Mouse (Mus musculus): Measurements from ENCODE around the gene Slmap. TPM values are rescaled to one million over a fixed set of nuclear protein-coding genes. Genes with fewer than 3 reads are reported as not detected.
"Not testable (repeated sequence)": the region's sequence is repeated elsewhere in the genome, so short reads cannot be mapped to it uniquely, and the experiment has no call there.

Slmap gene
- total RNA-seq, 2 experiments from 2014 or later = 109 to 127 TPM

DNA sequence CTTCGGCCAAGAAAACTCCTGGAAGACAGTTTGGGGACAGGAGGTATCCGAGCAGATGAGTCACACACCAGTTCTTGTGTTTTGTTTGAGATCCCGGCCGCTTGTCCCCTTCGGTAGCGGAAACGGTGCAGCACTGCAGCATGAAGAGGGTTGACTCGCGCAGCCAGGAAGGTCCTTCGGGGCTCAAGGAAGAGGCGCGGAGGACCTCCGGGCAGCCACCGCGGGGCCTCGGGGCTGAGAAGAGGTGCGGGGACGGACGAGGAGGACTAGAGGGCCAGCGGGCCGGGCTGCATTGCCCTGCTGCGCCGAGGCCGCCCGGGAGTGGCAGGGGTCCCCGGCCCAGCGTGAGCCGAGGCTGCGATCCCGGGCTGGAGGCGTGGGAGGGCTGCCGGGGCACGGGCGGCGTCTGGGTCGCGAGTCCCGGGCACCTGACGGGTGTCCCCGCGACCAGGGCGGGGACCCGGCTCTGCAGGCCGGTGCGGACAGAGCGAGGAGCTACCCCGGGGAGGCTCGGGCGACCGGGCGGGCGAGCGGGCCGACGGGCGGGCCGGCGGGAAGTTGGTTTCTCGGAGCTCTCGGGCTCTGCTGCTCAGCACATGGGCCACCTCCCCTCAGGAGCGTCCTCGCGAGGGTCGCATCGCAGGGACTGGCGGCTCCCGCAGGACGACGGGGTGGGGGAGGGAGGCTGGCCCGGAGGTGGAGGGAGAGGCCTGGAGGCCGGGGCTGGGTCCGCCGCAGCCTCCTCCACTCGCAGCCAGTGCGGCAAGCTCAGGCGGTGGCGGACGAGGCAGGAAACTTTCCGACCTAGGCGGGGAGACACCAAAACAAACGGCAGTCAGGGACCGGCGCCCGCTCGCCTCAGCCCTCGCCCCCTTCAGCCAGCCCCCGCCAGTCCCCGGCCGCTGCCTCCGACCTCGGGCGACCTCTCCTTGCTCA is 642 bp downstream of the Slmap start:
- intact Hi-C loops (cut with DNase I) = loop anchor here (1.0 to 5.0 kb wide), 3 partner anchors 43 to 103 kb away; partner anchors contain the start of gene Arf4
- DNase-seq (ENCODE audit: low spot score in 2 of 2) = peak; percentile 28 to 37

DNA sequence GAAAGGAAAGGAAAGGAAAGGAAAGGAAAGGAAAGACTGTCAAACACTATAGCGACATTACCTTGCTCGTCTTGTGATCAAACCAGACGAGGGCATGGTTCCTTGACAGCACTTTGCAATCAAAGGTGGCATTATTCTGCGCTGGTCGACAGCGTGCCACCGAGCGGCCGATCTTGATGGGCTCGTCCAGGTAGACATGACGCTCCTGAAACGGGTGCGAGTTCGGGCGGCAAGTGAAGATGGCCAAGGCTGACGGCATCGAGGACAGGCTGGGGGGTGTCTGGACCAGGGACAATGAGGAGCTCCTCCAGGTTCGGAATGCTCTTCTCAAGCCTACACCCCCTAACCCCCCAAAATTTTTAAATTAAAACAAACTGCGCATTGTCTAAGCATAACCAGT is 1.5 kb downstream of the Slmap start:
- DNase-seq (ENCODE audit: low spot score in 2 of 2) = no peak
- intact Hi-C loops (cut with DNase I) = loop anchor here (5.0 kb wide), 1 partner anchor 104 kb away; the partner anchor contains the start of gene Arf4

DNA sequence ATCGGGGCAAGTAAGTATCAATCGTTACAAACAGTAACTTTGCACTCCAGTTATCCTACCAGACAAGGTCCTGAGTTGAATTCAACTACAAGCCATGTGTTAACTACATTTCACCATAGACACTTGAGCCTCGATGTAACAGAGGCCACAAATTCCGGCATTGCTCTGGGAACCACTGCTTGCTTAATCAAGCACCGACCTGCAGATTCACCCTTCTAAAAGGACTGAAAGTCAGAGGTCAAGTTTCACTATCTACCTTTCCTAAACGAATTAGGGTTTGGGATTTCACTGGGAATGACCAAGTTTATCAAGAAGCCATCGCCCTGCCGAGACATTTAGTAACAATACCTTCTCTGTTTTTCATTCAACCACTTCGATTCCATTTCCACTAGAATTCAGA is 2.0 kb downstream of the Slmap start:
- DNase-seq (ENCODE audit: low spot score in 2 of 2) = no peak
- intact Hi-C loops (cut with DNase I) = loop anchor here (5.0 kb wide), 1 partner anchor 105 kb away; the partner anchor contains the start of gene Arf4

DNA sequence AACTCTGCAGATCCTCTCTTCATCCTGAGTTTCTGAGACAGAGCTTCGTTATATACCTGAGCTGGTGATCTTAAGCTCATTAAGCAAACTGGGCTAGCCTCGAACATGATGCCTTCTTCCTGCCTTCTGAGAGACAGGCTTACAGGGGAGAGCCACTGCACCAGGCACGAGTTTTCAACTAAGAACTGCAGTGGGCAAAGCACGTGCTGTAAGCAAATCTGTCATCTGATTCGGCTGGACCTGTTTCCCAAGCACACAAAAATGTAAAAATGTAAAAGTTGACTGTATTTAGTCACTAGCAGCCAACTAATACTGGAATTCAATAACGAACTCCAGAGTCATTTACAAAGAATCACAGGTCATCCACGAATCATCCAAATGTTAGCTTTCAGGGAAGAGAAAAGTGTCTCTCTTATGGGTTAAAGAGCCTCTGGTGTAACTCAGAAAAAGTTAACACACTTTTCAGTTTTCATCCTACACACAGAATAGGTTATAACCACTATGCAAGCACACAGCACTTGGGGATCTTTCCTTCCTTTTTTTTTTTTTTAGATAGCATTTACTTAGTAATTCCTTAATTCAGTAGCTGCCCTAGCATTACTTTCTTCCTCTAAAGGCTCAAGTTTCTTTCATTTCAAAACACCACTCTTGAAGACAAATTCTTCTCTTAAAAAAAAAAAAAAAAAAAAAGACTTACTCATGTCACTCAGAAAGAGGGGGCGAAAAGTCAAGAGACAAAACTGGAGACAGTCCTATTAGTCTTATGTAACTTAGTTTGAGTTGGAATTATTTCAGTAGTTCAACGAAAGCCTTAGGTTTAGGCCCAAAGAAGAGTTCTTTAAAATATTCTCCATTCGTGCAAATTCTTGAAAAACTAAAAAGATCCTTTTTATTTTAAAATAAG is 3.1 kb downstream of the Slmap start:
- no peak for DNase-seq (ENCODE audit: low spot score in 2 of 2)
- intact Hi-C loops (cut with DNase I) = loop anchor here (5.0 kb wide), 1 partner anchor 106 kb away; the partner anchor contains the start of gene Arf4

DNA sequence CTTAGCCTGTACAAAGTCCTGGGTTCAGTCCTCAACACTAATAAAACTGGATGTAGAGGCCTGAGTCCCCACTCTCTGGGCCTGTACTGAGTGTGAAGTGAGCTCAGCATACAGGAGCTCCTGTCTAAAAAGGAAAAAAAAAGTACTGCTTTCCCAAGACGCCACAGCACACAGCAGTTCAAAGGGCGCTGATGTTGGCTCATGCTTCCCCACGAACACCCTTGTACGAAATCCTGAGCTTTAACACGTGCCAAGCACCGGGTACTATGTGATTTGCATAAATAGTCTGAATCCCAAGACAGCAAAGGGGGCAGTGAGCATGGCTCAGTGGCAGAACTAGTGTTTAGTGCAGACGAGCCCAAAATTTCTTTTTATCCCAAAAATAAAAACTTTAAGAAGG is 4.4 kb downstream of the Slmap start:
- intact Hi-C loops (cut with DNase I) = loop anchor here (5.0 kb wide), 1 partner anchor 107 kb away; the partner anchor contains the start of gene Arf4
- no peak for DNase-seq (ENCODE audit: low spot score in 2 of 2)

DNA sequence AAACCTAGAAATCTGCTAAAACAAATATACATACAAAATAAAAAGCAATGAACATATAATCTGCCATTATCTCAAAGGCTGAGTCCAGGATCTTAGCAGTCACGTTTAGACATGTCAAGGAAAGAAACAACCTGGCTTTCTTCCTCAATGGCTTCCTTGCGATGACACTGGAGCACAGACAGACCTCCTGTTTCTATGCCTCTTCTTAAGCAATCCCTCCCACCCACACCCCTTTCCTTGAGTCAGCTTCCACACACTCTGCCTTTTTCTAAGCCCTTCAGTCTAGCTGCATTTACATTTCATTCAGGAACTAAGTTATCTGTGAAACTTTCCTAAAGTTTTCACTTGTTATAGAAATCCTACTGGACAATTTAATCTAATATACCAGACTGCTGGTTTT is 6.4 kb downstream of the Slmap start:
- intact Hi-C loops (cut with DNase I) = no loop called here
- DNase-seq (ENCODE audit: low spot score in 2 of 2) = no peak

DNA sequence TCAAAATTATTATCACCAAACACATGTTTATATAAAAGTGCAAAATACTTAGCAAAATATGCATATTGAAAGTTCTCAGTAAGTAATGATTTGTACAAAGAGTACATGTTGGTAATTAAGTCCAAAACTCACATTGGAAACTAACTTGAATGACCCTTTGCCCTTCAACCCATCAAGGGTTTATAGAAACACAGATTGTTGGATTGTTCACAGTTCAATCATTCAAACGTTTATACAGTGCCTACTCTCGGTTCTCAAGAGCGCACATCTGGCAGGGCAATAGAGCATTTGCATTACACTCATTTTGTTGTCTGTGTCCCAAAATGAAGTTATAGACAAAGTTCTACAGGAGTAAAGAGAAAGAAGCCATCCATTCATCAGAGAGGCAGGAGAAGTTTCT is 8.8 kb downstream of the Slmap start:
- no peak for DNase-seq (ENCODE audit: low spot score in 2 of 2)
- intact Hi-C loops (cut with DNase I) = no loop called here

DNA sequence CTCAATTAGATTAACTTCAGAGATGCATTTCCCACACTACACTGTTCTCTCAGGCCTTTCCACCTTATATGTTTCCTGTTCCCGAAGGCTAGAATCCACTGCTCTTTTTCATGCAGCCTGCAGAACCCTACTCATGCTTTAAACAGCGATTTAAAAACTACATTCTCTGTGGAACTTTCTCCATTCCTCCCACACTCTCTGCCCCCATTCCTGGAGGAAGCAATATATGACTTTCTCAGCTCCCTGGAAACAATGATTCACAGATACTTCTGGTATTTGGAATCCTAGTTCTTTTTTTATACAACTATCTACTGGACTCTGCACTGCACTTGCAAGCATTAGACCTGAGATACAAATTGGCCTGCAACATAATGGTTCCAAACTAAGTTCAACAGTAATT is 11.6 kb downstream of the Slmap start:
- intact Hi-C loops (cut with DNase I) = no loop called here
- peak in 1 of 2 experiments; percentile 85 for DNase-seq (ENCODE audit: low spot score in 2 of 2)

DNA sequence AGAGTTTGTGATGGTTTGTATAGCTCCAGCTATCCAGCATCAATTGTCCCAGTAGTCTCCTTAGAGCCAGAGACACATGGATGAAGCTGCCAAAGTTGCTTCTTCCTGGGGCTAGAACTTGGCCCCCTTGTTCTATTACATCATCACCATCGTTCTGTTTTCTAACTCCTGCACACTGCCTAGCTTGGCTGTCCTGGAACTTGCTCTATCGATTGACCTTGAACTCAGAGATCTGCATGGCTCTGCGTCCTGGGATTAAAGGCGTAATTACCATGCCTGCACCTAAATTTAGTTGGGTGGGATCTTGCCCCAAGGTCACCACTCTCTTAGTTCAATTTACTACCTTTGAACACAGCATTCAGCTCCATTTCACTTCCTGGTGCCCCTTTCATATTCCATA is 14.9 kb downstream of the Slmap start:
- intact Hi-C loops (cut with DNase I) = no loop called here

DNA sequence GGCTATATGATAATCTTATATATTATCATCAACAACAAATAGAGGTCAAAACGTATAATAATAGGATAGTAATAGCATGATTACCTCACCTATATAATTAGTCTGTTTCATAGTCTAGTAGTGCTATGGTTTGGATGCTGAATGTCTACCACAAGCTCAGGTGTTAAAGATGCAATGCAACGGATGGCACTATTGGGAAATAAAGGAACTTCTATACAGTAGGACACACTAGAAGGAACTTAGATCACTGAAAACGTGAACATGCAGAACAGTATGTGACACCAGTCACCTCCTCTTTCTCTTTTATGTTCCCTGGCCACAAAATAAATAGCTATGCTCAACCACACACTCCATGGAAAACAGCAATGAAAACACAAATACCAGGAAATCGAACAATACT is 16.9 kb downstream of the Slmap start:
- intact Hi-C loops (cut with DNase I) = no loop called here
- DNase-seq (ENCODE audit: low spot score in 2 of 2) = no peak

More for the DNA sequence above, 14.9 kb downstream of the Slmap start:
- no peak for DNase-seq (ENCODE audit: low spot score in 2 of 2)

DNA sequence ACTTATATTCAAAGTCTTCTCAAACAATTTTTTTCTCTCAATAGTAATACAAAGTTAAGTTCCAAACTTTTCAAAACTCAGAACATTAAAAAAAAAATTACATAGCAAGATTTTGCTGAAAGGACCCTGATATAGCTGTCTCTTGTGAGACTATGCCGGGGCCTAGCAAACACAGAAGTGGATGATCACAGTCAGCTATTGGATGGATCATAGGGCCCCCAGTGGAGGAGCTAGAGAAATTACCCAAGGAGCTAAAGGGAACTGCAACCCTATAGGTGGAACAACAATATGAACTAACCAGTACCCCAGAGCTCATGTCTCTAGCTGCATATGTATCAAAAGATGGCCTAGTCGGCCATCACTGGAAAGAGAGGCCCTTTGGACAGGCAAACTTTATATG is 18.5 kb downstream of the Slmap start:
- DNase-seq (ENCODE audit: low spot score in 2 of 2); intact Hi-C loops (cut with DNase I): not testable (repeated sequence)

DNA sequence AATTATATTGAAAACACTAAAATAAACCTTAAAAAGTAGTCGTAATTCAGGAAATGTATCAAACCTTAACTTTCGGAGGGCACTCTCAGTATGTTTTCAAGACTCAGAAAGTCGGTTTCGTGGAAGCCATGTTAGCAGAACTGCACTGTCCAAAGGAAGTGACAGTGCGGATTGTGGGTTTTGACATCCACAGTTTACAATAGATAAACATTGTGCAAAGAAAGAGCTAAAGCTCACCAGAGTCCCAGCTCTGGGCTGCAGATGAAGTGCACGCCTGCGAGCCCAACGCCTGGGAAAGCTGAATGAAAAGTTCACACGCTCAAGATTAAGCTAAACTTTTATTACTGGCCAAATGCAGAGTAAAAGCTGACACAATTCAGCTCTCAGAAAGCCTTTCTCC is 18.9 kb downstream of the Slmap start:
- no peak for DNase-seq (ENCODE audit: low spot score in 2 of 2)
- intact Hi-C loops (cut with DNase I) = no loop called here

DNA sequence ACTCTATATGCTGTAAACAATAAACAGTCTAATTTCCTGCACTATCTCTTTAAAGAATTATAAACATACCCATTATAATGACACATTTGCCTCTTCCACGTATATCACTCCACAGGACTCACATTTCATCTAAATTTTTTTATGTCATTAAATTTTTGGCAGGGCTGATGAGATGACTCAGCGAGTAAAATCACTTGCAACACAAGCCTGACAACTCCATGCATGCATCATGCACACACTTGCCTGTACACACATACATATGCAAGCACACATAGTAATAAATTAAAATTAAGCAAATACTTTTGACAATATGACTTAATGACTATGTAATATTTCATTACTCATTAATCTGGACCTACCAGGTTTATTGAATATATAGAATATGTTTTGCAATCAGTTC is 24.2 kb downstream of the Slmap start:
- DNase-seq (ENCODE audit: low spot score in 2 of 2) = no peak
- intact Hi-C loops (cut with DNase I) = no loop called here

DNA sequence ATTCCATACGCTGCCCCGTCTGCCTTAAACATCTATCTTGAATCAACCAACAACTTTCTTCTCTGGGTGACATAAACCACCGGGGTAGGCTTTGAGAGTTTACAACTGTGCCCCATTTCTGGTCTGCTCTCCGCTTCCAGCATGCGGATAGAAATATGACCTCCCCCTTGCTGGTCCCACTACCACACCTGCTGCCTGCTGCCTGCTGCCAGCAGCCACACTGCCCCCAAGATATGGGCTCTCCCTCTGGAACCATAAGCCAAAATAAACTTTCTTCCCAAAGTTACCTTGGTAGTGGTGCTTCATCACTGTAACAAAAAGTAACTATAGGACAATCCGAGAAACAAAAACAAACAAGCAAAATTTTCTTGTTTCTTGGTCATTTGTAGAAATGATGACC is 26.6 kb downstream of the Slmap start:
- DNase-seq (ENCODE audit: low spot score in 2 of 2) = no peak
- intact Hi-C loops (cut with DNase I) = no loop called here

DNA sequence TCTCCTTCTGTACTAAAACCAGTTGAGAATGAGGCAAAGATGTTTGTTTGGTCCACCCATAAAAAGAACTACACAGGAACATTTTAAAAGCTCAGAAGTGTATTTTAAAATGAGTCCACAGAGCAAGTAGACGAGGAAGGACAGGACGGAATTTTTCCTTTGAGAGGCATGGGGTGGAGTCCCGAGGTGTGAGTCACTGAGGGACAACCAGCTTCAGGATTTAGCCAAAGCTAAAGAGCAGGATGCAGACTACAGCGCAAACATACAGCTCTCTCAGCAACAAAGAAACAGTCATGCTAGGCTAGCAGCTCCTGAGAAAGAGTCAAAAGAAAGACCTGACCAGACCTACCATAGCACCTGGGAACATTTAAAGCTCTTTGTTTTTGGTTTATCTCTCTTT is 27.4 kb downstream of the Slmap start:
- no peak for DNase-seq (ENCODE audit: low spot score in 2 of 2)
- intact Hi-C loops (cut with DNase I) = no loop called here

DNA sequence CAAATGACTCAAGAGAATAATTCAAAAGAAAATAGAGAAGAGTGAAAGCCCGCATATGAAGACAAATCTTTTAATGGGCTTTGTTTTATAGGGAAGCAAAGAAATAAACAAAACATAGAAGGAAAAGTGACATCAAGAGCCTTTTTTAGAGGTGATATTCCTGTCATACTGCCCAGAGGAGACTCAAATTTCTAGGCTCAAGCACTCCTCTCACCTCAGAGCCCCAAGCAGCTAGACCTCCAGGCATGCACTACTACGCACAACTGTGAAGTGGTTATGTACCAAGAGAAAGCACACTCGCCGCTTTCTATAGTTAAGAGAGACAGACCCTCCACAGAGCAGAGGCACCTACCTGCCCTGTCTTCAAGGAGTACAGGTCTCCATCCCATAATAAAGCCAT is 30.2 kb downstream of the Slmap start:
- DNase-seq (ENCODE audit: low spot score in 2 of 2) = no peak
- intact Hi-C loops (cut with DNase I) = no loop called here

DNA sequence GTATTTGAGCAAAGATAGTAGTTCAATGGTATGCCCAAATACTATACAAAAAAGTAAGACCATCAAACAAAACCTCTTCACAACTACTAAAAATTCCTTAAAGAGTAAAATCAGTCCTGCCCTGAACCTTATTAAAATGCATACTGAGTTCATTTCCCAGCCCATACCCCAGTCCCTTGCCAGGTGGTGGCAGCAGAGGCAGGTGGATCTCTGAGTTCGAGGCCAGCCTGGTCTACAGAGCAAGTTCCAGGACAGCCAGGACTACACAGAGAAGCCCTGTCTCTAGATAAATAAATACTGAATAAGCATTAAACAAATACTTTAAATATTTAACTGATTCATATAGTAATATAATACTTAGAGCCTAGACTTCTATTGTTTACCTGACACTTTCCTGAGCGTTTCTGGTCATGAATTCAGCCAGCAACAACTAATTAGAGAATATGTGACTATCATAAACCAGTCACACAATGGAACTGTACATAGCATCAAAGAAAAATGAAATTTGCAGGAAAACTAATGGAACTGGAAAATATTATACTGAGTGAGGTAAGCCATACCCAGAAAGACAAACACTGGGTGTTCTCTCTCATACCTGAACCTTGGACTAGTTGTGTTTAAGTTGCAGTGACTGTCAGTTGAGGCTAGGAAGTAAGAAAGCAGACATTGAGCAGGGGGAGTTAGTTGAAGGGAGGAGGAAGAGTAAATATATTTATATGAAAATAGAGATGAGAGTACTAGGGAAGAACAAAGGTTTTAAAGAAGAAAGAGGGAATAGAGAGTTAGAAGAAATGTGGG is 34.4 kb downstream of the Slmap start:
- intact Hi-C loops (cut with DNase I) = no loop called here
- DNase-seq (ENCODE audit: low spot score in 2 of 2) = no peak

DNA sequence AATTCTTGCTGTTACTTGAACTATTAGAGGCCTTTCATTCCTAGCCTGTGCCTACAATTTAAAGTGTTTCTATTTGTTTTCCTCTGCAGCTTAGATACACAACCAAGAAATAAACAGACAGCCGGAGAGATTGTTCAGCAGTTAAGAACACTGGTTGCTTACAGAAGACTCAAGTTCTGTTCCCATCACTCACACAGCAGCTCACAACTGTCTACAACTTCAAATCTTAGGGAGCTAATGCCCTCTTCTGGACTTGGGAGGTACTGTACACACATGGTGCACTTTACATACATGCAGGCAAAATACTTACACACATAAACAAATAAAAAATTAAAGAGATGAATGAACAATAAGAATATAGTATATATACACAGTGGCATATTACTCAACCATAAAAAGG is 39.7 kb downstream of the Slmap start:
- intact Hi-C loops (cut with DNase I) = no loop called here
- DNase-seq (ENCODE audit: low spot score in 2 of 2) = no peak

DNA sequence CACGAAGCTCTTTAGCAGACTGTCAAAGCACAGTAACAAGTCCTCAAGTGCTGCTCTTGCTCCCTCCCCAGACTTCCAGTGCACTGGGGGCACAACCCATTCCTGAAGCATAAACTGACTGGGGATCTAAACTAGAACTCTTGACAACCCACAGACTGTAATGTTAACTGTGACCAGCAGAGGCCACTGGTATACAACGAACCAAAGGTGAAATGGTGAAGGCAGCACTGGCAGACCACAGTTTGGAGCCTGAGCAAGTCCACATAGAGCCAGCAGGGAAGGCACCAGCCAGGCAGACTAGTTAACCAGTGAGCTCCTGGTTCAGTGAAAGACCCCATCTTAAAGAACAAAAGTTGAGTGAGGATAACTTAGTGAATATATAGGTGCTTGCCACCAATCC is 43.6 kb downstream of the Slmap start:
- DNase-seq (ENCODE audit: low spot score in 2 of 2) = peak; percentile 59 to 73
- intact Hi-C loops (cut with DNase I) = loop anchor here (2.0 to 5.0 kb wide), 3 partner anchors 44 to 146 kb away; partner anchors contain the start of genes Arf4 and Slmap
